Mouse (Mus musculus) retina, embryonic 14.5 days (tissue): ENCODE results near the gene Sipa1l1.

Experiments used
- DNase-seq: peaks from one replicate; pipeline ENCODE4 v3.0.0-alpha.2; 2015; ENCODE audit warnings: low spot score

Sipa1l1 gene

DNA sequence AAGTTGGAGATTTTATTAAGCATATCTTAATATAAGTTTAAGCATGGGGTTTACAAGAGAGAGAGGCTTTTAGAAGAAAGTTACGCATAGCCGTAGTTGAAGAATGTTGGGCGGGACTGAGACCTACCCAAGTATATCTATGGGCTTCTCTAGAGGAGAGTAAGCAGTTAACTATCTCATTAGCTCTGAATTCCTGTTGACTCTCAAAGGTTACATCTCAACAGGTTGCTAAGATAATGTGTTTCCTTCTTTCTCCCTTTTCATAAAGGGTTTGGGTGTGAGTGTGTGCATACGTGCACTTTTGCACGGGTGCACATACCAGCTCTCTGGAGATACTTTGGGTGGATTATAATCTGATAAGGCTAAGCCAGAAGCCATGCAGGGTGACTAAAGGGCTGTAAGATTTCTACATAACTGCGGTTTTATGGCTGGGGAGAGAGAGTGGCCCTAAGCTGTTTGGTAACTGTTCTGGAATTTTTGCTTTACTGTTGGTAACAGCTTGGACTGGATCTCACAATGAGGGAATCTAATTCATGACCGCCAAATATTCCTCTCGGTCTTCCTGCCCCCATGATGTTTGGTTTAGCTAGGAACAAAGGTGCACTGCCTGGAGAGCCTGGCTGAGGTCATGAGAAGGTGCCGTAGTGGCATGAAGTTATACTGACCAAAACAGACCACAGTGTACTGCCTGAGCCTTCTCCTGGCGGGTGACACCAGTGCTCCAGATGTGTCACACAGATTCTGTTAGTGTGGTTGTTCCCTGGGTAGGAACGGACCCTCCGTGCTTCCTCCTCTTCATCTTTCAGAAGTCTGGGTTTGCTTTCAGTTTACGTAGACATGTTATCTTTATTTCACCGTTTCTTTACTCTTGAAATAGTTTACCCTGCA is 78.5 kb downstream of the Sipa1l1 start:
- no peak for DNase-seq

- DNase-seq, result no peak
Observed at GRCm38 (mm10) chr12:82248501-82248900, 79.4 kb downstream of the Sipa1l1 start.

GRCm38 (mm10) chr12:82251328-82251727 is 82.2 kb downstream of the Sipa1l1 start:
- DNase-seq, result no peak

DNA sequence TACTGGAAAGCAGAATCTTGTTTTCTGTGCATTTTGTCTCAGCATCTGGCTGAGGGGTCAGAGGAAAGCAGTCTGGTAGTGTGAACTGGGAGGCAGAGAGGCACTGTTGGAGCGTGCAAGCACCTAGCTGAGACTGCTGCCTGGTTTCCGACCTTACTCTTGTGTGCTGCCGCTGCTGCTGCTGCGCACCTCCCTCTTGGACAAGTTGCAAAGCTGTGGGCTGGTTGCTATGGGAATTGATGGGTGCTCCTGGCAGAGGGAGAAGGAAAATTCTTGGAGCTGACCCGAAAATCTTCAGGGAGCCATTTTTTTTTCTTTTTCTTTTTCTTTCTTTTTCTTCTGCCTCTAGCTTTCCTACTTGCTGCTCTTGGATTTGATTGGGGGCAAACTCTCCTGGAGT is 85.0 kb downstream of the Sipa1l1 start:
- no peak for DNase-seq

DNA sequence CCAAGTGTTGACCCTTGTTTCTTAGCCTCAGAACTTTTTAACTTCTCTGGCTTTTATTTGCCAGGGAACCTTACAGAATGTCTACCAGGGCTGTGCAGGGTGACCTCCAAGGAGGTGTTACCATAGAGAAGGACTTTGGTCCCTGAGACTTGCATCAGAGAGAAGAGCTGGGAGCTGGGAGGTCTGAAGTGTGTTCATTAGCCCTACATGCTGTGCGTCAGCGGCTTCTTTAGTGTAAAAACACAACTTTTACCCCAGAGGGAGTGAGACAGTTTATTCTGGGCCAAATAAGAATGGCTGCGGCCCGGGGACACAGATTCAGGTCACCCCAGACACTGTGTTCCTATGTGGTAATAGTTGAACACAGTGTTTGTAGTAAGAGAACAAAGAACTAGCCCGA is 86.9 kb downstream of the Sipa1l1 start:
- DNase-seq, result no peak

GRCm38 (mm10) chr12:82256921-82257500 is 87.9 kb downstream of the Sipa1l1 start:
- no peak for DNase-seq

DNA sequence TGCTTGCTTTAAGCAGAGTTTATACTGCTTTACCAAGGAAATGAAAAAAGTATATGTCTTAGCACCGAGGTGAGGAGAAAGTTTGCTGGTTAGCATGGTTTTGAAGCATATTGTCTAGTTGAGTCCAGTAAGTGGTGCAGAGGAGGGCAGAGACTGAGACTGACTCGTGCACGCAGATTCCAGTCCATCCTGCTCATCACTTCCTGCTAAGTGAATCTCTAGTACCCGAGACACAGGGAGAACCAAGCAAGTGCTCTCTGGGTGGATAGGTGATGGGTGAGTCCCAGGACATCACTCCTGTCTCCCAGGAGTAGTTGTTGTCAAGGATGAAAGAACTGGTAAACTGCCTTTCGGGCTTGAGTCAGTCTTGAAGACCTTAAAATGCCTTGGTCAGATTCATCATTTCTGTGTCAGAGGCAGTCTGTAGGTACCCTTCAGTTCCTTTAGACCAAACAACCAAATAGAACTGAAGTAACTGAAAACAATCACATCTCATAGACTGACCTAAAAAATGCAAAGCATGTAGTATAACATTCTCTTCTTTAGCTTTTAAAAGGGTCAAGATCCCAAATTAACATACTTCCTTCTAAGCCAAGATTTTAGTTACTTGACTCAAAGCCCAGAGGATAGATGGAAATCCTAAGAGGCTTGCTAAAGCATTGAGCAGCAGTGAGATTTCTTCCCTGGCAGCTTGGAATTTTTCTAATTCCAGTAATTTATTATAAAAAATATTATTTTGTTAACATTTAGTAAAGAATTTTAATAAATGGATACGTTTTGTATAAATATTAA is 89.1 kb downstream of the Sipa1l1 start:
- no peak for DNase-seq

GRCm38 (mm10) chr12:82263443-82263842 is 94.3 kb downstream of the Sipa1l1 start:
- no peak for DNase-seq

DNA sequence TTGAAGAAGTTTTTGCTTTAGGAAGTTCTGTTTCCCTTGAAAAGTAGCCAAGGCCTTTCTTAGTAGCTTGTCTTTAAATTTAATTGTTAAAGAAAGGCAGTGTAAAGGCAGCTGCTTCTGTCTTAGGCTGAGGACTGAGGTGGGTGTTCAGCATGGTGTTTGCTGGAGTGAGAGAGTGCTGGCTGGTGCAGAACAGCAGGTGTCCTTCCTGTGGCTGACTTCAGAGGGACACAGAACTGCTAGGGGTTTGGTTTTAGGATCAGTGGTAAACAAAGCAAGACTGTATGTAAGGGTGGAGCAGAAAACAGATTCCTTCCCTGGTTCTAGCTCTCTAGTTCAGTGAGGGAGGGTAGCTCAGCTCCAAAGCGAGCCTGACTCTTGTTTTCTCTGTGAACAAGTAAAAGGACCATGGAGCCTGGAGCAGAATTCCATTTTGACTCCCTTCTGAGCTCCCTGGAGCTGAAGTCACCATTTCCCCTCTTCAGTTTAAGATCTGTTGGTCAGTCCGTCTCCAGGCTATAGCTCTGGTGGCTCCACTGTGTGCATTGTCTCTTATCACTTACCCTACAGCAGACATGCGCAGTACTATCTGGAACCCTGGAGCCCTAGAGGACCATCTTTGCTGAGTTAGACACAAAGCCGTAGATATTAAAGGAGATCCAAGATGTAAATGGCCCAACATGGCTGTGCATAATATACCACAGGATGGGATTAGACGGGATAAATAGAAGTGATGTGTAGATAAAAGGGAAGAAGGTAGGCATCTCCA is 95.1 kb downstream of the Sipa1l1 start:
- no peak for DNase-seq

DNA sequence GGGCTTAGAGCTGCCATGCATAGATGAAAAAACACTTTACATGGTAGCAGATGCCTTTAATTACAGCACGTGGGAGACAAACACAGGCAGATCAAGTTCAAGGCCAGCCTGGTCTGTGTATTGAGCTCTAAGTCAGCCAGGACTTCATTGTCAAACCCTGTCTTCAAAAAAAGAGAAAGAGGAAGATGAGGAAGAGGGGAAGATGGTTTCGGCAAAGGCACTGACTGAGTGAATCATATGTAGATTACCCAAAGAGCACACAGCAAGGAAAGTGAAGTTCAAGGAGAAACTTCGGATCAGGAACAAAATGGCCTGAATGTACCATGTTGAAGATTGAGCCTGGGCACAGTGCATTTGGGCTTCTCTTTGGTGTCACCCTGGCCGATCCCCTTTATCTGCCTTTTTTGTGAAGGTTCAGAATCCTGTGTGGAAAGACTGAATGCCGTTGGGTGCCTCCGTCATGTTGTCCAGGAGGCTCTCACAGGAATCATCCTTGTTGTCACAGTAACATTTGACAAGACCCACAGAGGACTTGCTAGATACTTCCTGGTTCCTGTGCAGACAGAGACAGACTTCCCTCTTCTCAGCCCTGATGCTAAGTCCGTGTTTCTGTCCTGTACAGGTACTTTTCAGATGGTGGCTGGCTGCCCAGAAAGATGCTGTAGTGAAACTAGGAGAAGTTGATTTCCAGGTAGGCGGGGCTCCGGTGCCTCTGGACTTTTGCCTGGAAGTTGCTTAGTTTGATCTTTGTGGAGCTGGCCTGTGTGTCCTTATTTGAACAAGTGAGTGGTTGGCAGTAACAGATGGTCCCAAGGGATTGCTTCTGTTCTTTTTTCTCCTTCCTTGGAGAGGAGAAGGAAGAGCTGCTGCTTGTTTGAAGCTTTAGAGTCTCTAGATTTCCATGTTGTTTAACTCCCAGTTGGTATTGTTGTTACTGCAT is 96.5 kb downstream of the Sipa1l1 start:
- no peak for DNase-seq

DNA sequence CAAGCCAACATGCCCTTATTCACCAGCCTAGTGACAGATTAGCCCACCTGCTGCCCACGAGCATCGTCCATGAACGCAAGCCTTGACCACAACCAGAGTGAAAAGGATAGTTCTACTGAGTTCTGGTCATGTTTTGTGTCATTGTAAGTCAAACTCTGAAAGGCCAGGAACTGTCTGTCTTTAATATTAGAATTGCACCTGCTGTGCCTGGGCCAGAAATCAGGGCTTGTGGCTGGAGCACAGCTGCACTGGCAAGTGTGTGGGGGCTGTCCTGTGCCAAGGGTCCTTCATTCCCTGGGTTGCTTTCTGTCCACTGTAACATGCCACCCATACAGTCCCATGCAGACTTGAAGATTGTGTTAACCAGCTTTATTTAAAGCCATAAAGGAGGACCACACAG is 102.3 kb downstream of the Sipa1l1 start:
- DNase-seq, result no peak

DNA sequence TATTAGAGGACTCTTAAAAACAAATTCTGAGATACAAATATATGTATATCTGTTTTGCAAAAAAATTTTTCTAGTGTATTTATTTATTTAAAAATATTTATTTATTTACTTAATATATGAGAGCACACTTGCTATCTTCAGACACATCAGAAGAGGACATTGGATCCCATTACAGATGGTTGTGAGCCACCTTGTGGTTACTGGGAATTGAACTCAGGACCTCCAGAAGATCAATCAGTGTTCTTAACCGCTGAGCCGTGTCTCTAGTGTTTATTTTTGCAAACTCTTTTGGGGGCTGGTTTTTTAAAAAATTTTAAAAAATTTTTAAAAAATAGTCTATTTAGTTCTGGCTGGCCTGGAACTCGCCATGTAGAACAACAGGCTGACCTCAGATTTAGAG is 104.4 kb downstream of the Sipa1l1 start:
- DNase-seq, result no peak

- DNase-seq, result no peak
Observed at GRCm38 (mm10) chr12:82274576-82274975, 105.5 kb downstream of the Sipa1l1 start.

- no peak for DNase-seq
Observed at GRCm38 (mm10) chr12:82275767-82276166, 106.6 kb downstream of the Sipa1l1 start.

DNA sequence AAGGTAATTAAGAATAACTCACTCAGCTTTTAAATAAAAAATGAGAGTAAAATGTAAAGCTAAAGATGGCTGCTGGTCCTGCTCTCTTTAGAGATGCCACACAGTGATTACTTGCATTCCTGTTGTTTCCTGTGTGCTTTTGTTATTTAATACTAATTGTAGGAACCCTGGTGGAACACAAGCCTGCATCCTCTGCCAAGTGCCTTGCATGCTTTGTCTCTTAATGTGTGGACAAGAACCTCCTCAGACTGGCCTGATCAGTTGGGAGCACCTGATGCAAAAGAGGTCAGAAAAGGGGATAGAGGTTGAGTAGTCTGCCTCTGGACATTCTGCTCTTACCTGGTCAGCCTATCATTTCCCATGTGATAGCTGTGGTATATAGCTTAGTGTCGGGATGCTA is 107.5 kb downstream of the Sipa1l1 start:
- no peak for DNase-seq

- no peak for DNase-seq
Observed at GRCm38 (mm10) chr12:82284617-82285016, 115.5 kb downstream of the Sipa1l1 start.

- DNase-seq, result no peak
Observed at GRCm38 (mm10) chr12:82285018-82285417, 115.9 kb downstream of the Sipa1l1 start.

DNA sequence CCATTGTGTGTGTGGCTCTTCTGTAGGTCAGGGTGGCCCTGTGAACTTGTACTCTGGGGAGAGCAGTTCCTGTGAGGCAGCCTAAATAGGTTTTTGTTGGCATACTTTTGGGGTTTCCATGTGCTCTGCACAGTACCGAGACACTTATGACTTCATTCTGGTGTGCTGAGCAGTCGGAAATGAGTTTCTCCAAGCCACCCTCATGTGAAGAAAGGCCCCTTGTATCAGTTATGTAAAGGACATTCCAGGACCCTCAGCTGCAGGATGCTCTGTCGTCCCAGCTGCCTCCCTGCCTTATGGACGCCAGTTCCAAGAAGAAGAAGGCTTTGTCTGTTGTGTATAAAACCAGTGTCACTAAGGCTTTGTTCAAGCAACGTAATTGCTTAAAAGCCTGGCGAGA is 116.9 kb downstream of the Sipa1l1 start:
- DNase-seq, result no peak

GRCm38 (mm10) chr12:82286804-82287203 is 117.7 kb downstream of the Sipa1l1 start:
- peak; percentile 27 for DNase-seq

DNA sequence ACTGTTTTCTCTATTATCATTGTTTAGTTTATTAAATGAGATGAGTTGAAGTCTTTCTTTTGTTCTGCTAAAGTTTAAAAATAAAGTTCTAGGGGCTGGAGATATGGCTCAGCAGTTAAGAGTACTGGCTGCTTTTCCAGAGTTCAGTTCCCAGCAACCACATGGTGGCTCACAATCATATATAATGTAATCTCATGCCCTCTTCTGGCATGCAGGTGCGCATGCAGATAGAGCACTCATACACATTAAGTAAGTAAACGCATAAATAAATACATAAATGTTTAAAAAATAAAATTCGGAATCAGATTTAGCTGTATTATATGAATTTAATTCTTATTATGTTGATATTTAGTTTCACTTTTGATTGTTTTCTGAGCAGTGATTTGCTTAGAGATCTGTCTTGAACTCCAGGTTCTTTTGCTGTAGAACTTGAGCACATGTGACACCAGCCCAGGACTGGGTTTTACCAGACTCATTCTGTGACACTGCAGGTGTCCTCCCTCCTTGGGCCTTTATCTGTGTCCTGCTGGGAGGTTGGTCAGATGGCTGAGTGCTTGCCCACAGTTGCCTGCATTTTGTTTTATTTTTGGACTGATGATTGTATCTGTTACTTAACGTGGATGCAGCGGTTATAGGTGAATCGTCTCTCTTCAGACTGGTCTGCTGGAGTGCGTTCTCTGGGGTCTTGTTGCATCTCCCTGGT is 124.6 kb downstream of the Sipa1l1 start:
- no peak for DNase-seq
